Mouse (Mus musculus) CD8-positive naive resting alpha-beta T cell, adult 57 days (primary cell): Measurements from ENCODE around the gene Tas2r113. TPM values are rescaled to one million over a fixed set of nuclear protein-coding genes. Genes with fewer than 3 reads are reported as not detected.

Source experiments
- total RNA-seq: library from RNA; stranded (reverse); gene quantifications from one replicate; pipeline ENCODE4 v1.2.4, GENCODE M21; 2023

The Tas2r113 gene
- not detected for total RNA-seq

DNA sequence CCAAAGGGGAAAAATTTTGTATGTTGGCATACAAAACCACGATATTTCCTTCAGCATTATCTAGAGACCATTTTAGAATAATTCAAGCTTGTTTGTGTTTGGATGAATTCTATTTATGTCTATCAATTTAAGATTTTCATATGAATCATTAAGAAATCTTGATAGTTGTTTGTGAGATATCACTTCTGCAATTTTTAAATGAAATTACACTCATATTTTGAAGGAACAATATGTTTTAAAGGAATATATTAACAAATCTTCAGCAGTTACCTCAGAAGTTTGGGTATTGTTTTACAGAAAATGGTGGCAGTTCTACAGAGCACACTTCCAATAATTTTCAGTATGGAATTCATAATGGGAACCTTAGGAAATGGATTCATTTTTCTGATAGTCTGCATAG, at the start of gene Tas2r113:
TSS of gene Tas2r113 (plus strand) at position 301 of the 400 bp plus-strand sequence.

DNA sequence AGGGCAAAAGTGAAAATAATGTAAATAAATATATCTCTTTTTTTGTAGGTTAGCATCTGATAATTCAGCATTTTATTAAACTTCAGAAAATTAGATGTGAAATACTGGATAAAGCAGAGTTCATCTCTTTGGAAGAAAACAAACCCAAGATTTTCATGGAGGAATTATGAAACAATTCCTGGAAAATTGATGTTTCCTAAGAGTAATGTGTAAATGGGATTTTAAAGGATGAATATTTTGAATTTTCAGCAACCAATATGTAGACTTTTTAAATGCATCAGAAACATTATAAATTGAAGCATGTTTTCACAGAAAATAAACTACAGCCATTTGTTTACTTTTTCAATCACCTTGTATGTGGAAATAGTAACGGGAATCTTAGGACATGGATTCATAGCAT, 46.0 kb upstream of the Tas2r113 start, which contains the start of gene Tas2r123:
TSS of gene Tas2r123 (plus strand) at position 301 of the 400 bp plus-strand sequence.

DNA sequence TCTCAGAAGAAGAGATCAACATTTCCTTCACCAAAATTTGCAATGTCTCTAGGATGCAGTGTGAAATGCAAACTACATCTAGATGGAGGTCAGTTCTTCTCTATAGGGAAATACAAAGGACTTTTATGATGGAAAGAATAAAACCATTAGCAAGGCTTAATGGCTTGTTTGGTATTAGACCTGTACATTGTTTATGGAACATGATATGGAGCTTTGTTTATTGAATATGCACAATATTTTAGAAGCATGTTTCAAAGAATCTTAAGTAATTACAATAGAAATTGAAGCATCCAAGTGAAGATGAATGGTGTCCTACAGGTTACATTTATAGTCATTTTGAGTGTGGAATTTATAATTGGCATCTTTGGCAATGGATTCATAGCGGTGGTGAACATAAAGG, 37.7 kb upstream of the Tas2r113 start, which contains the start of gene Tas2r116:
TSS of gene Tas2r116 (plus strand) at position 301 of the 400 bp plus-strand sequence.

DNA sequence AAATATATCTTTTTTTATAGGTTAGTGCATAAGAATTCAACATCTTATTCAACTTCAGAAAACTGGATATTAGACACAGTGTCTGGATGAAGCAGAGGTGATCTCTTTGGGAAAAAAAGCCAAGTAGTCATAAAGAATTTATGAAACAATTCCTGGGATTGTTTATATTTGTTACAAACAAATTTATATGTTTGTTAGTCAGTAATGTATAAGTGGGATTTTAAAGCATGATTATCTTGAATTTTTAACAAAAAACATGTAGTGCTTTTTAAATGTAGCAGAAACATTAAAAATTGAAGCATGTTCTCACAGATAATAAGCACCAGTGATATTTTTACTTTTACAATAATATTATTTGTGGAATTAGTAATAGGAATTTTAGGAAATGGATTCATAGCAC, 25.1 kb upstream of the Tas2r113 start, which contains the start of gene Tas2r110:
TSS of gene Tas2r110 (plus strand) at position 301 of the 400 bp plus-strand sequence.

GRCm38 (mm10) chr6:132909351-132909750, 16.5 kb downstream of the Tas2r113 start, which contains the start of gene Tas2r125:
Tas2r125 (plus strand) TSS chr6:132909651.

Other genes starting within 250 kb of the Tas2r113 start
- not detected for gene A630073D07Rik, start 241.5 kb upstream of the Tas2r113 start, total RNA-seq
- not detected for gene Tas2r120, start 236.1 kb upstream of the Tas2r113 start, total RNA-seq
- not detected for gene Tas2r121, start 192.0 kb upstream of the Tas2r113 start, total RNA-seq
- gene Tas2r122, start 181.1 kb upstream of the Tas2r113 start, total RNA-seq: not detected
- not detected for gene Tas2r115, start 155.0 kb upstream of the Tas2r113 start, total RNA-seq
- gene Tas2r124, start 138.3 kb upstream of the Tas2r113 start, total RNA-seq: not detected
- not detected for gene Tas2r102, start 130.9 kb upstream of the Tas2r113 start, total RNA-seq
- gene Tas2r136, start 114.8 kb upstream of the Tas2r113 start, total RNA-seq: not detected
- not detected for gene Tas2r117, start 90.2 kb upstream of the Tas2r113 start, total RNA-seq
- not detected for gene Tas2r123, start 45.9 kb upstream of the Tas2r113 start, total RNA-seq
- gene Tas2r116, start 37.6 kb upstream of the Tas2r113 start, total RNA-seq: not detected
- gene Tas2r110, start 25.0 kb upstream of the Tas2r113 start, total RNA-seq: not detected
- gene Tas2r125, start 16.6 kb downstream of the Tas2r113 start, total RNA-seq: not detected
- gene Tas2r129, start 58.1 kb downstream of the Tas2r113 start, total RNA-seq: not detected
- not detected for gene Tas2r131, start 64.9 kb downstream of the Tas2r113 start, total RNA-seq
- gene Tas2r109, start 88.0 kb downstream of the Tas2r113 start, total RNA-seq: not detected
- gene Tas2r103, start 144.1 kb downstream of the Tas2r113 start, total RNA-seq: not detected
- not detected for gene Tas2r140, start 162.8 kb downstream of the Tas2r113 start, total RNA-seq
- 19.2 TPM for gene Smim10l1, start 211.9 kb downstream of the Tas2r113 start, total RNA-seq